Mouse (Mus musculus) CH12.LX (cell line): ENCODE data around the gene Oscar. TPM values are rescaled to one million over a fixed set of nuclear protein-coding genes. Genes with fewer than 3 reads are reported as not detected.
"Not testable (repeated sequence)": the region's sequence is repeated elsewhere in the genome, so short reads cannot be mapped to it uniquely, and the experiment has no call there.

Experiments
- DNase-seq: peaks from one replicate; pipeline ENCODE4 v3.0.0-alpha.2; 2013; ENCODE audit errors: extremely low read depth
- H3K27ac ChIP-seq: 2 replicates; pipeline ENCODE4 v1.5.1; 2012; ENCODE audit warnings: low read depth, mild to moderate bottlenecking, control low read depth, moderate library complexity; ENCODE audit not compliant: insufficient read depth
- H3K27me3 ChIP-seq: replicated peaks from 2 replicates; pipeline ENCODE3; 2012; ENCODE audit warnings: inconsistent platforms
- H3K36me3 ChIP-seq, 2 experiments: replicated peaks in 1 of 2; 2 replicates each; pipeline versions ENCODE3 to v1.6.1; 2012; ENCODE audit warnings: inconsistent platforms in 1 of 2, low read length in 1 of 2, mild to moderate bottlenecking in 1 of 2, mixed read lengths in 1 of 2, moderate library complexity in 1 of 2; ENCODE audit not compliant: control insufficient read depth in 1 of 2, insufficient read depth in 1 of 2
- H3K4me1 ChIP-seq, 2 experiments: 2 replicates each; pipeline ENCODE4 v1.6.1; 2012; ENCODE audit warnings: inconsistent platforms in 1 of 2, moderate library complexity in 1 of 2; ENCODE audit not compliant: insufficient read depth in 2 of 2, control insufficient read depth in 1 of 2
- H3K4me2 ChIP-seq: 2 replicates; pipeline ENCODE4 v1.6.1; 2012; ENCODE audit warnings: low read depth, mild to moderate bottlenecking, control low read depth; ENCODE audit not compliant: poor library complexity, insufficient read depth, severe bottlenecking
- H3K4me3 ChIP-seq, 3 experiments: fragments of 150-350 bp in 1 of 3; sonication (generic) in 1 of 3; replicated peaks in 1 of 3; 2 replicates each; pipeline versions ENCODE3 to v1.5.1; 2011 to 2012; ENCODE audit warnings: low read depth in 2 of 3, low read length in 2 of 3, mild to moderate bottlenecking in 2 of 3, moderate library complexity in 2 of 3, control low read depth in 1 of 3, improper control_type of control experiment in 1 of 3, inconsistent platforms in 1 of 3, mixed read lengths in 1 of 3; ENCODE audit not compliant: poor library complexity in 1 of 3
- H3K79me2 ChIP-seq: replicated peaks from 2 replicates; pipeline ENCODE4 v1.6.1; 2012; ENCODE audit warnings: mild to moderate bottlenecking, moderate library complexity; ENCODE audit not compliant: control insufficient read depth, poor library complexity, insufficient read depth, severe bottlenecking; ENCODE audit errors: extremely low read depth
- H3K9ac ChIP-seq: 2 replicates; pipeline ENCODE4 v1.6.1; 2012; ENCODE audit warnings: low read depth, mild to moderate bottlenecking, control low read depth, moderate library complexity; ENCODE audit not compliant: insufficient read depth
- H3K9me3 ChIP-seq: replicated peaks from 2 replicates; pipeline ENCODE3; 2012; ENCODE audit warnings: low read length, inconsistent platforms, mixed read lengths
- BHLHE40 ChIP-seq: IDR thresholded peaks from 2 replicates; pipeline ENCODE4 v1.6.1; 2011; ENCODE audit warnings: mild to moderate bottlenecking, low read depth, low read length, improper control_type of control experiment
- CHD1 ChIP-seq: IDR thresholded peaks from 2 replicates; pipeline ENCODE4 v1.6.1; 2012; ENCODE audit warnings: low read depth, low read length, improper control_type of control experiment, inconsistent platforms
- CTCF ChIP-seq, 2 experiments: IDR thresholded peaks in 1 of 2; conservative IDR thresholded peaks in 1 of 2; 2 replicates each; pipeline ENCODE4 v1.5.1; 2011 to 2012; ENCODE audit warnings: low read depth in 2 of 2, low read length in 2 of 2, improper control_type of control experiment in 1 of 2, inconsistent platforms in 1 of 2, mild to moderate bottlenecking in 1 of 2, moderate library complexity in 1 of 2
- ELF1 ChIP-seq: IDR thresholded peaks from 2 replicates; pipeline ENCODE4 v1.6.1; 2014; ENCODE audit warnings: low read depth, mild to moderate bottlenecking, inconsistent platforms, low read length, improper control_type of control experiment
- HCFC1 ChIP-seq: IDR thresholded peaks from 2 replicates; pipeline ENCODE4 v1.6.1; 2012; ENCODE audit warnings: low read depth, mild to moderate bottlenecking, inconsistent platforms, low read length, improper control_type of control experiment
- IRF4 ChIP-seq: IDR thresholded peaks from 2 replicates; pipeline ENCODE4 v1.6.1; 2014; ENCODE audit warnings: low read depth, mild to moderate bottlenecking, inconsistent platforms, low read length, improper control_type of control experiment
- JUN ChIP-seq: IDR thresholded peaks from 2 replicates; pipeline ENCODE4 v1.6.1; 2011; ENCODE audit warnings: low read depth, mild to moderate bottlenecking, low read length, improper control_type of control experiment, moderate library complexity; ENCODE audit not compliant: insufficient read depth
- JUND ChIP-seq: conservative IDR thresholded peaks from 2 replicates; pipeline ENCODE4 v1.6.1; 2011; ENCODE audit warnings: low read depth, low read length, improper control_type of control experiment
- MAX ChIP-seq: IDR thresholded peaks from 2 replicates; pipeline ENCODE4 v1.6.1; 2011; ENCODE audit warnings: low read length, improper control_type of control experiment
- MAZ ChIP-seq: IDR thresholded peaks from 2 replicates; pipeline ENCODE4 v1.6.1; 2012; ENCODE audit warnings: low read depth, mild to moderate bottlenecking, inconsistent platforms, low read length, improper control_type of control experiment, moderate library complexity
- MYC ChIP-seq: IDR thresholded peaks from 2 replicates; pipeline ENCODE4 v1.6.1; 2011; ENCODE audit warnings: low read depth, mild to moderate bottlenecking, improper control_type of control experiment, low read length
- RAD21 ChIP-seq: IDR thresholded peaks from 2 replicates; pipeline ENCODE4 v1.6.1; 2011; ENCODE audit warnings: low read depth, mild to moderate bottlenecking, low read length, improper control_type of control experiment, moderate library complexity
- SMC3 ChIP-seq: IDR thresholded peaks from 2 replicates; pipeline ENCODE4 v1.6.1; 2011; ENCODE audit warnings: low read depth, low read length, improper control_type of control experiment
- UBTF ChIP-seq: IDR thresholded peaks from 2 replicates; pipeline ENCODE4 v1.6.1; 2012; ENCODE audit warnings: low read depth, mild to moderate bottlenecking, inconsistent platforms, low read length, improper control_type of control experiment, moderate library complexity
- ZKSCAN1 ChIP-seq: IDR thresholded peaks from 2 replicates; pipeline ENCODE4 v1.6.1; 2012; ENCODE audit warnings: low read depth, inconsistent platforms, low read length, improper control_type of control experiment, borderline replicate concordance
- ZMIZ1 ChIP-seq: IDR thresholded peaks from 2 replicates; pipeline ENCODE4 v1.6.1; 2012; ENCODE audit warnings: low read depth, mild to moderate bottlenecking, inconsistent platforms, low read length, improper control_type of control experiment
- dilution Hi-C: fragments of 300-500 bp; cut with MboI; formaldehyde crosslinking; loops from 2 replicates; pipeline ENCODE4 v1.14.3; 2020; ENCODE audit warnings: low sequenced_read_pairs; ENCODE audit not compliant: extremely low pct_unique_long_range_greater_than_20kb, extremely low pct_ligation_motif_present
- in situ Hi-C: fragments of 300-500 bp; cut with MboI; formaldehyde crosslinking; loops from 3 replicates; pipeline ENCODE4 v1.14.3; 2019; ENCODE audit warnings: low sequenced_read_pairs, low pct_ligation_motif_present, low pct_unique_long_range_greater_than_20kb, mixed read lengths
- polyA plus RNA-seq: library from polyadenylated mRNA; unstranded; fragments of >175 nt; gene quantifications from 2 replicates; pipeline ENCODE4 v1.2.1, GENCODE M21; 2012; ENCODE audit warnings: low read depth; ENCODE audit not compliant: insufficient read length
- total RNA-seq, 2 experiments: library from RNA; depleted of rRNA; stranded (reverse); fragments of 300-350 nt in 1 of 2; fragments of >200 nt in 1 of 2; gene quantifications; 2 replicates each; pipeline ENCODE4 v1.2.3; 2012 to 2014

Oscar gene
- total and polyA plus RNA-seq, 3 experiments, result 0.39 TPM; not detected in 2

- in situ Hi-C loops, result no loop called here
Measured at GRCm38 (mm10) chr7:3601119-3601518, 14.8 kb downstream of the Oscar start.

GRCm38 (mm10) chr7:3597755-3598154 lies 18.2 kb downstream of the Oscar start:
- H3K4me3 ChIP-seq, DNase-seq, H3K27ac ChIP-seq, H3K79me2 ChIP-seq, H3K36me3 ChIP-seq, H3K4me2 ChIP-seq, H3K9ac ChIP-seq, H3K9me3 ChIP-seq, dilution Hi-C loops, H3K27me3 ChIP-seq, in situ Hi-C loops: not testable (repeated sequence)
- peaks cover 0 to 13% of the 10 kb centered on the region in 2 experiments; a peak in 2 of 4 replicates for H3K4me1 ChIP-seq

More at GRCm38 (mm10) chr7:3601119-3601518, 14.8 kb downstream of the Oscar start:
- peaks cover 4% of the 10 kb centered on the region for H3K9me3 ChIP-seq
- H3K79me2 ChIP-seq, result no peaks in the 10 kb centered on the region
- DNase-seq, result peak; percentile 88
- no peaks in the 10 kb centered on the region for H3K36me3 ChIP-seq
- H3K27me3 ChIP-seq, result no peaks in the 10 kb centered on the region
- H3K9ac ChIP-seq, result no peak overlapping the region
- H3K4me3 ChIP-seq, result no peak overlapping the region
- dilution Hi-C loops, result no loop called here
- 0 out of 2 replicates have a peak overlapping the region, but pooled peaks have one; percentile 7 for H3K4me2 ChIP-seq
- no peak overlapping the region for H3K27ac ChIP-seq
- H3K4me1 ChIP-seq, result peaks cover 0 to 8% of the 10 kb centered on the region in 2 experiments; a peak in 2 of 4 replicates
- TF ChIP-seq BHLHE40, result peak; percentile 39; the same call in 1 of the 2 replicates
- TF ChIP-seq JUND, result 0 out of 2 replicates have a peak, but pooled peaks have one; percentile 18
- no peak for TF ChIP-seq ZKSCAN1
- no peak for TF ChIP-seq MAZ
- 0 out of 2 replicates have a peak, but pooled peaks have one; percentile 25 for TF ChIP-seq ELF1
- TF ChIP-seq UBTF, result no peak
- peak; percentile 92 for TF ChIP-seq RAD21
- TF ChIP-seq MAX, result peak; percentile 51; the same call in 1 of the 2 replicates
- TF ChIP-seq CHD1, result no peak
- TF ChIP-seq IRF4, result 0 out of 2 replicates have a peak, but pooled peaks have one; percentile 17
- TF ChIP-seq JUN, result no peak
- peak; percentile 71 for TF ChIP-seq SMC3
- TF ChIP-seq MYC, result peak; percentile 71; the same call in 1 of the 2 replicates
- no peak for TF ChIP-seq ZMIZ1
- peak; percentile 59 to 91 for TF ChIP-seq CTCF (conservative IDR thresholded peaks at IDR 0.05 in 1 of 2, IDR thresholded peaks at IDR 0.05 in 1 of 2; ENCODE audit: low read depth in 2 of 2, low read length in 2 of 2)
- TF ChIP-seq HCFC1, result no peak
- TF ChIP-seq, all 38 proteins: peak for 9
